Mouse (Mus musculus): ENCODE data around the gene Cd80.
A peak's percentile ranks its signal among the peaks of the same experiment; 100 is the strongest.

Cd80 gene

DNA sequence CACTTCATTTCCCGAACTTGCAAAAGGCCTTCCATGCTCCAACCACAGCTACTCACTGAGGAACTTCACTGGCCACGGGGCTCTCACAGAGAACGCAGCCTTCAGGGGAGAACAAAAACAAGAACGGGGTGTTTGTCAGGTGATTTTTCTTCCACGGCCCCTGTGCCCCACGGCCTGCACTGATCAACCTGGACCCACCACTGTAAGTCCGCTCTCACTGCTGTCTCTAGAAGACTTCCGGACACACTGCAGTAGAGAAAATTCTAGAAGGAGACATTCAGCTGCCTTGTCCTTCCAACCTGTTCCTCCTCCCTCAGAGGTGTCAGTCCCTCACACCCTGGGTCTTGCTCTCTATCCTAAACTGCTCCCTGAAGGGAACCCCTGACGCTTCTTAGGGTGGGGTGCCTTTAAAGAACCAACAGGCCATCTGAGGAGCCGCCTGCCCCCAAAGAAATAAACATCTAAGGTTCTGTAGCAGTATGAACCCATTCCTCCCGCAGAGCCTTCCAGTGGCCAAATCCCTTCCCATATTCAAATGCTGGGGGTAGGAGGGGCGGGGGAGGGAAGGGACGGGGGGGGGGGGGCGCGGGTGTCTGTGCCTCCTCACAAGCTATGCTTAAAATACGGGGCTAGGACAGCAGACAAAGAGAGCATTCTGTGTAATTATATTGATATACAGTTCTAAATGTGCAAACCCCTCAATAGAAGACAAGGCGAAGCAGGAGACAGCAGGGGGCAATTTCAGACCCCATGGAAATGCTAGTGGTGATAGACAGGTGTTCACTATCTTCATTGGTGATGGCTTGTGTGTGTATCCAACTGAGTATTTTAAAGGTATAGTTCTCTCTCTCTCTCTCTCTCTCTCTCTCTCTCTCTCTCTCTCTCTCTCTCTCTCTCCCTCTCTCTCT is at the start of gene Cd80:
TSS of gene Cd80 (plus strand) at position 51 of the 908 bp plus-strand sequence.
- no peak for DNase-seq (ENCODE audit: low read depth, low spot score)

- DNase-seq (ENCODE audit: low read depth, low spot score): no peak
These were observed 49.1 kb upstream of the Cd80 start for GRCm38 (mm10) chr16:38406293-38406692.

DNA sequence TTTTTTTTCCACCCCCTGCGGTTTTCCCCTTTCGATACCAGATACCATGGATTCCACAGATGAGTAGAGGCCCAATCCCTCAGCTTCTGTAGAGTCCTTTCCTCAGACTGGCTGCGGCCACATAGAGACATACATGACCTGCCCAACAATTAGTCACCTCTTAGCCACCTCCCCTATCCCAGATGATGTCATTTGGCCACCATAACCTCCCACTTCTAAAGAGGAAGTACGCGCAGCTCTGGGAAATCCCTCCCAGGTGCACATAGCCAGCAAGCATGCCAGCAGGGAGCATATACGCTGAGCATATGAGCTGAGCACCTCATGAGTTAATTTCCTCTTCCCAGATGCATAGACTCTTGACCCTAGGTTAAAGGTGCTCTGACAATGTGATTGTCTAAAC is 48.7 kb upstream of the Cd80 start:
- DNase-seq (ENCODE audit: low read depth, low spot score): peak; percentile 78

- DNase-seq (ENCODE audit: low read depth, low spot score): peak; percentile 93
These were observed 47.8 kb upstream of the Cd80 start for GRCm38 (mm10) chr16:38407584-38407983.

- DNase-seq (ENCODE audit: low read depth, low spot score): no peak
These were observed 46.9 kb upstream of the Cd80 start for GRCm38 (mm10) chr16:38408416-38408815.

DNA sequence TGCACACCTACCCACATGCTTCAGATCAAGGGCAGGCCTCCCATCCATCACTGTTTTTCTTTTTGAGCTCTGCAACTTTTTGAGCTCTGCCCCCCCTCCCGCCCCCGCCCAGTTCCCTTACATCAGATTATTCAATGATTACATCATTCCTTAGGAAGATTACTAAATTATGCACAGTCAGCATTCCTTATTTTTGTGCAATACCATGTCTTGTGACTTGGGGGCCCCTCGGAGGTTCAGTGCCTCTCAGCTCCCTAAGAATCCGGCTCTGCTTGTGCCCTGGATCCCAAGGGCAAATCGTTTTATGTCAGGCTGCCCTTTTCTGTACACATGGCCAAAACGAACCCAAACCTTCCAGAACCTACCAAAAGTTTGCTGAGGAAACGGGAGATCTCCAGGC is 40.4 kb upstream of the Cd80 start:
- no peak for DNase-seq (ENCODE audit: low read depth, low spot score)

DNA sequence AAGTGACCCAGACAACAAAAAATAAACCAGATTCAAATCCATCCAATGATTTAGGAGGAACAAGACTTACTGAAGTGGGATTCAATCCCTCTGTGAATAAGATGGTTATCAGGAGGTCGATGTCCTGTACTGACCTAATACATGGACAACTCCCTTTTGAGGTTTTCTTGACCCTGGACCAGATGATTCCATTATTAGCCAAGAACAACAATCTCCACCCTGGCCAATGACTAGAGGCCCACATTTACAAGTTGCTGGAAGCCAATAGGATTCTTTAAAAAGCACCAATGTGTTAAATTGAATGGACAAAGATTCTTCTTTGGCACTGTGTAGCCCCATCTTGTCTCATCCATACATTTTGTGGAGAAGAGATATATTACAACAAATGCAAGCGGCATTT is 30.0 kb upstream of the Cd80 start:
- DNase-seq (ENCODE audit: low read depth, low spot score): no peak

DNA sequence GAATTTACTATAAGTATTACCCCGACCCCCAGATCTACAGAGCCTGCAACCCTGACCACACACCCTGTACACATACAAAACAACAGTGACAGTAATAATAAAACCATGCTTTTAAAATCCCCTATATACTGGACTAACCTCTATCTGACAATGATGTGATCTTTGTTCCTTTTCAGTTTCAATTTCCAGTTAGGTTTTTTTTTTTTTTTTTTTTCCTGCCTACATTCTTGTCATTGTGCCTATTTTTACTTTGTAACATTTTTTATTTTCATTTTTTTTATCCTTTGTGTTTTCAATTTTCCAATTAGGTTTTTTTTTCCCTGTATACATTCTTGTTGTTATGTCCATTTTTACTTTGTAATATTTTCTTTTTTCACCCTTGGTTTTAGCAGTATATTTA is 29.6 kb upstream of the Cd80 start:
- no peak for DNase-seq (ENCODE audit: low read depth, low spot score)

DNA sequence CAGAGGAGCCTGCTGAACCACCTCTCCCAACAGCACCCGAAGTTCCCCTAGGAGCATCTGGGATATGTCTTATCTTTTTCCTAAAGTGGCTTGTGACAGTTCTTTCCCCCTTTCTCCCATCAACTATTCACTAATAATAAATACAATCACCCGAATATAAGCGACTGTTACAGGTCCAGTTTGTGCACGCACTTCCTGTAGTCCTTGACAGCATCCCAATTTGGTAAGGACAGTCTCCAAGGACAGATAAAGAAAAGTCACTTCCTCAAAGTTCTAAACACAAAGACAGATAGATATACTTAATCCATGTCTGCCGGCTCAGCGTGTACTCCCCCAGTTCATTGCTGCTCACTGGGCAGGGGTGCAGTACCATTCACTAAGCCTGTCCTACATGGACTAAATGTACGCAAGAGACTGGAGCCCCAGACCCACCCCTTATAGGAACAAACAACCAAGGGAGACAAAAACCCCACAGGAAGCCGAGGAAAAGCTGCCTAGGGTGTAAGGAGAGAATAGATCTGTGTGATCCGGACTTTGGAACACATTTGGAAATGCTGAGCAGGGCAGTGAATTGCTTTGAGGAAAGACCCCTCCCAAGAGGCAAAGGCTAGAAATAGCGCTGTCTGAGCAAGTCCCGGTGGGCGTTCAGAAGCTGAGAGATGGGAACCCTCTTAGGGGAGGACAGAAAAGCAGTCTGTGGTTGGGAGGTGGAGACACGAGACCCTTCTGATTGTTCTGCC is 23.7 kb upstream of the Cd80 start:
- peak; percentile 52 for DNase-seq (ENCODE audit: low read depth, low spot score)

GRCm38 (mm10) chr16:38432498-38433425 is 22.6 kb upstream of the Cd80 start, which contains the start of gene Pla1a:
Gene Pla1a (minus strand): TSS chr16:38433145.
- no peak for DNase-seq (ENCODE audit: low read depth, low spot score)

GRCm38 (mm10) chr16:38433514-38433913 is 21.8 kb upstream of the Cd80 start:
- no peak for DNase-seq (ENCODE audit: low read depth, low spot score)

GRCm38 (mm10) chr16:38434295-38434795 is 21.0 kb upstream of the Cd80 start:
- DNase-seq (ENCODE audit: low read depth, low spot score): peak; percentile 66

- no peak for DNase-seq (ENCODE audit: low read depth, low spot score)
These were observed 16.2 kb upstream of the Cd80 start for GRCm38 (mm10) chr16:38439190-38439589.

GRCm38 (mm10) chr16:38440403-38440802 is 15.0 kb upstream of the Cd80 start:
- no peak for DNase-seq (ENCODE audit: low read depth, low spot score)

- peak; percentile 65 for DNase-seq (ENCODE audit: low read depth, low spot score)
These were observed 13.8 kb upstream of the Cd80 start for GRCm38 (mm10) chr16:38441611-38442010.

GRCm38 (mm10) chr16:38442216-38442615 is 13.1 kb upstream of the Cd80 start:
- DNase-seq (ENCODE audit: low read depth, low spot score): no peak

DNA sequence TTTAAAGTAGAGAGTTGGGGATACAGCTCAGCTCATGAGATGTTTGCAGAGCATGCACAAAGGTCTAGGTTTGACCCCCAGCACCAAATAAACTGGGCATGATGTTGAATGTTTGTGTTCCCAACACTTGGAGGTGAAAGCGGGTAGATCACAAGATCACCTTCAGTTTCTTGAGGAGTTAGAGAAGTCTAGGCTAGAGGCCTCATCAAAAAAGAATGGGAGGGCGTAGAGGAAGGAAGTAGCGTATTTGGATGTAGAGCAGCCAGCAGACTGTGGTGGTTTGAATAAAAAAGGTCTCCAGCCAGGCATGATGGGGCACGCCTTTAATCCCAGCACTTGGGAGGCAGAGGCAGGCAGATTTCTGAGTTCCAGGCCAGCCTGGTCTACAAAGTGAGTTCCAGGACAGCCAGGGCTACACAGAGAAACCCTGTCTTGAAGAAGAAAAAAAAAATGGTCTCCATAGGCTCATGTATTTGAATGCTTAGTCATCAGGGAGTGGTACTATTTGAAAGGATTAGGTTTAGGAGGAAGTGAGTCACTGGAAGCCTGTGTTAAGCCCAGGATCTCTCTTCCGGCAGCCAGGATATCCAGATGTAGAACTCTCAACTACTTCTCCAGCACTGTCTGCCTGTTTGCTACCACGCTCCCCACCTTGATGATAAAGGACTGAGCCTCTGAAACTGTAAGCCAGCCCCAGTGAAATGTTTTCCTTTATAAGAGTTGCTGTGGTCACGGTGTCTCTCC is 11.5 kb upstream of the Cd80 start:
- peak; percentile 92 for DNase-seq (ENCODE audit: low read depth, low spot score)

GRCm38 (mm10) chr16:38445046-38445445 is 10.3 kb upstream of the Cd80 start:
- DNase-seq (ENCODE audit: low read depth, low spot score): peak; percentile 92

- DNase-seq (ENCODE audit: low read depth, low spot score): peak; percentile 68
These were observed 9.8 kb upstream of the Cd80 start for GRCm38 (mm10) chr16:38445576-38445975.

DNA sequence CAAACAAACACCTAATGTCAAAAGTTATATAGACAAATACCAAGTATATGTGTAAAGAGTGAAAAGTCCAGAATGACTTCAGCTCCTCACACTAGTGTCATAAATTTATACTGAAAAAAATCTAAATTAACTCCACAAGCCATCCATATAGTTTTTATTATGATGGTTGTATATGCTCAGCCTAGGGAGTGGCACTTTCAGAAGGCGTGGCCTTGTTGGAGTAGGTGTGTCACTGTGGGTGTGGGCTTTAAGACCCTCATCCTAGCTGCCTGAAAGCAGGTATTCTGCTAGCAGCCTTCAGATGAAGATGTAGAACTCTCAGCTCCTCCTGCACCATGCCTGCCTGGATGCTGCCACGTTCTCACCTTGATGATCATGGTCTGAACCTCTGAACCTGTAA is 9.2 kb upstream of the Cd80 start:
- peak; percentile 43 for DNase-seq (ENCODE audit: low read depth, low spot score)

- peak; percentile 83 for DNase-seq (ENCODE audit: low read depth, low spot score)
These were observed 8.0 kb upstream of the Cd80 start for GRCm38 (mm10) chr16:38447366-38447765.

Data from ZHBTc4 (cell line).